Mouse (Mus musculus): Measurements from ENCODE around the gene Kbtbd12. TPM values are rescaled to one million over a fixed set of nuclear protein-coding genes. Genes with fewer than 3 reads are reported as not detected.
A peak's percentile ranks its signal among the peaks of the same experiment; 100 is the strongest.

The Kbtbd12 gene
- polyA plus RNA-seq, 1 experiment from 2014 or later: 0.21 TPM

DNA sequence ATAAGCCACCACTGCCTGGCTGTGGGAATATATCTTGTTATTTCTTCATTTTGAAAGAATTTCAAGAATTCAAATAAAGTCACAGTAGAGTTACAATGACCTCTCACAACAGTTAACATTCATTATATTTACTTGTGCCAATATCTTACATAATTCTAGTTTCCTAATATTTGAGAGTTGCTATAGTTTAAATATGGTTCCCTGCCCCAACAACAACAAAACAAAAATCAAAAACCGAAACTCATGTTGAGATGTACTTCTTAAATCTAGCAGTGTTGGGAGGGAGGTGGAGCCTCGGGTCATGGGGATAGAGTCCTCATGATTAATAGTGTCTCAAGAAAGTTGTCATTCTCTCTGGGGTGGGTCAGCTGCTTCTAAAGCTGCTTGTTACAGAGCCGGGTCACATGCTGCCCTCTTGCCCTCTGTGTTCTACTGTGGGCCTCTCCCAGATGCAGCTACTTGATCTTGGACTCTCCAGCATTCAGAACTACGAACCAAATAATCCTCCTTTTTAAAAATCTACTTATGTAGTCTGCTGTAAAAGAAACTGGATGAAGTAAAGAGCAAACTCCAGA, 3.7 kb upstream of the Kbtbd12 start:
- Histone ChIP-seq H3K27me3 (no peaks in the 10 kb centered on the region), H3K9me3 (peaks cover 10% of the 10 kb centered on the region; the same call in 1 of the 2 replicates), H3K27ac (no peak overlapping the region), H3K9ac (no peak overlapping the region), H3K4me1 (peaks cover 11% of the 10 kb centered on the region; the same call in 1 of the 2 replicates), H3K4me3 (no peak overlapping the region), H3K4me2 (no peak overlapping the region), H3K36me3 (no peaks in the 10 kb centered on the region)
- 69% methylated on average over 4 of the region's 4 CpGs for WGBS
- no peak for ATAC-seq (ENCODE audit: insufficient number of reproducible peaks, insufficient read depth, low FRiP score, low TSS enrichment, low read depth)

GRCm38 (mm10) chr6:88640331-88640730, 2.6 kb upstream of the Kbtbd12 start:
- Histone ChIP-seq H3K27me3 (no peaks in the 10 kb centered on the region), H3K36me3 (no peaks in the 10 kb centered on the region), H3K4me2 (peak overlapping the region; percentile 32), H3K9me3 (peaks cover 10% of the 10 kb centered on the region; the same call in 1 of the 2 replicates), H3K9ac (no peak overlapping the region), H3K27ac (no peak overlapping the region), H3K4me3 (no peak overlapping the region), H3K4me1 (peaks cover 11% of the 10 kb centered on the region; the same call in 1 of the 2 replicates)
- 38% methylated on average over 3 of the region's 3 CpGs for whole genome bisulfite sequencing
- ATAC-seq (ENCODE audit: insufficient number of reproducible peaks, insufficient read depth, low FRiP score, low TSS enrichment, low read depth): no peak

- Histone ChIP-seq H3K4me3 (no peak overlapping the region), H3K9ac (no peak overlapping the region), H3K36me3 (no peaks in the 10 kb centered on the region), H3K27ac (no peak overlapping the region), H3K9me3 (peaks cover 10% of the 10 kb centered on the region; the same call in 1 of the 2 replicates), H3K4me2 (peak overlapping the region; percentile 32), H3K4me1 (peaks cover 11% of the 10 kb centered on the region; the same call in 1 of the 2 replicates), H3K27me3 (no peaks in the 10 kb centered on the region)
- no peak for ATAC-seq (ENCODE audit: insufficient number of reproducible peaks, insufficient read depth, low FRiP score, low TSS enrichment, low read depth)
- 2% methylated on average over 9 of the region's 9 CpGs for WGBS
These were observed 2.2 kb upstream of the Kbtbd12 start for GRCm38 (mm10) chr6:88639921-88640320.

DNA sequence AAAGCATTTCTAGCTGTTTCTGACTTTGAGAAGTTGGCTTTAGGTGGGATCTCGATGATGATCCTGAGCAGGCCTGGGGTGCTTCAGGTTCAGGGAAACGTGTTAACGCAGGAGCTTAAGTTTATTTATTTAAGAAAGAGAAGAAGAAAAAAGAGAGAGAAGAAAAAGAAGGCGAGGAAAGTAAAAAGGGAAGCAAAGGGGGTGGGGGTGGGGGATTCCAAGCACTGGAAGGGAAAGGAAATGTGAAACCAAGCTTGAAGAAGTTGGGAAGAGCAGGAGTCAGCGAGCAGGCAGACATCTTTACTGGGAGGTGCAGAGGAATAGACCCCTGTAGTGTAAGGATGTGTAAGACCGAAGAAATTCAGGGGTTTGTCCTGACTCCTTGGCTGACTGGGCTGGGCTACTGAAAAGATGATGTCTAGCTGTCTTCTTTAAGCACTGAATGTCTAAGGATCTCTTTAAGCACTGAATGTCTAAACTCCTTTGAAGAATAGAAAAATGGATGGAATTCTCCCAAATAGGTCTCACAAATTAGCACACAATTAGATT, 1.7 kb upstream of the Kbtbd12 start:
- Histone ChIP-seq H3K27me3 (no peaks in the 10 kb centered on the region), H3K36me3 (no peaks in the 10 kb centered on the region), H3K9me3 (peaks cover 10% of the 10 kb centered on the region; the same call in 1 of the 2 replicates), H3K27ac (no peak overlapping the region), H3K4me2 (peak overlapping the region; percentile 32; the same call in 1 of the 2 replicates), H3K4me3 (no peak overlapping the region), H3K4me1 (peaks cover 11% of the 10 kb centered on the region; the same call in 1 of the 2 replicates), H3K9ac (no peak overlapping the region)
- 27% methylated on average over 6 of the region's 6 CpGs for WGBS
- ATAC-seq (ENCODE audit: insufficient number of reproducible peaks, insufficient read depth, low FRiP score, low TSS enrichment, low read depth): no peak

- WGBS: 34% methylated on average over 1 of the region's 1 CpGs
- no peak overlapping the region for H3K27ac ChIP-seq
- H3K36me3 ChIP-seq: no peaks in the 10 kb centered on the region
- H3K4me3 ChIP-seq: no peak overlapping the region
- no peak overlapping the region for H3K4me2 ChIP-seq
- peaks cover 10% of the 10 kb centered on the region; the same call in 1 of the 2 replicates for H3K9me3 ChIP-seq
- no peak overlapping the region for H3K9ac ChIP-seq
- H3K4me1 ChIP-seq: peaks cover 11% of the 10 kb centered on the region; the same call in 1 of the 2 replicates
- H3K27me3 ChIP-seq: no peaks in the 10 kb centered on the region
- no peak for ATAC-seq (ENCODE audit: insufficient number of reproducible peaks, insufficient read depth, low FRiP score, low TSS enrichment, low read depth)
These were observed 1.2 kb upstream of the Kbtbd12 start for GRCm38 (mm10) chr6:88638917-88639316.

DNA sequence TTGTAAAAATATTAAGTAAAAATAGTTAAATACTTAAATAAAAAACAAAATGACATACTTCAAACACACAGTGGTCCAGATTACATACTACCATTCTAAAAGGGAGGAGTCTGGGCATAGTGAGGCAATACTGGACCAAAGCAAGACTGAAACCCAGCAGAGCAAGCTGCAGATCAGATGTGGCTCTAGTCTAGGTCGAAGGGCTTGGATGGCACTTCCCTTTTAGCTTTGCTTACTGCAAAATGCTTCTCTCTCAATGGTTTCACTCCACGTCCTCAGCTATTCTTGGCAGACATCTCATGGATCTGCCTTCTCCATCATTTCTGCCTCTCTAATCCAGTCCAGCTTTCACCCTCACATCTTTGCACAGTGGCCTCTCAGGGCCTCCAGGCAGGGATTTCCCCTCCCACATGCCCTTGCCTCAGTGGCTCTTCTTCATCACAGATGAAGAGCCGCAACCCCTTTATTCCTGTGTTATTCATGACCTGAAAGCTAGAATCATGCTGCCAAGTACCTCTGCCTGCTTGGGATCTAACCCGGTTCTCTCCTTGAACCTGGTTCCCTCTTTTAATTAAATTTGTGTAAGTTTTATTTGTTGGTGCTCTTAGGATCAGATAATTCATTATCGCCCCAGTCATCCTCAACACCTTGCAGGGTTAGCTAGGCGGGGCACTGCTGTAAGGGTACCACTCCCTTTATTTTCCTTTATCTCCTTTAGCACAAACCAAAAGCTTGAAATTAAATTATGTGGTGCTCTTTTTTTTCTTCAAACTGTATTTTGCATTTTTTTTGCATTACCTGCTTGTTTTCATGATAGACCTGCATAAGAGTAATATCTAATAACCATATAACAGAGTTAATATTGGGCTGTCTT, 1.6 kb downstream of the Kbtbd12 start:
- no peak overlapping the region for H3K27ac ChIP-seq
- no peak overlapping the region for H3K4me3 ChIP-seq
- 90% methylated on average over 6 of the region's 6 CpGs for WGBS
- peaks cover 11% of the 10 kb centered on the region; the same call in 1 of the 2 replicates for H3K4me1 ChIP-seq
- H3K36me3 ChIP-seq: no peaks in the 10 kb centered on the region
- H3K9ac ChIP-seq: no peak overlapping the region
- H3K9me3 ChIP-seq: peaks cover 10% of the 10 kb centered on the region; the same call in 1 of the 2 replicates
- H3K4me2 ChIP-seq: no peak overlapping the region
- ATAC-seq (ENCODE audit: insufficient number of reproducible peaks, insufficient read depth, low FRiP score, low TSS enrichment, low read depth): no peak
- H3K27me3 ChIP-seq: no peaks in the 10 kb centered on the region

DNA sequence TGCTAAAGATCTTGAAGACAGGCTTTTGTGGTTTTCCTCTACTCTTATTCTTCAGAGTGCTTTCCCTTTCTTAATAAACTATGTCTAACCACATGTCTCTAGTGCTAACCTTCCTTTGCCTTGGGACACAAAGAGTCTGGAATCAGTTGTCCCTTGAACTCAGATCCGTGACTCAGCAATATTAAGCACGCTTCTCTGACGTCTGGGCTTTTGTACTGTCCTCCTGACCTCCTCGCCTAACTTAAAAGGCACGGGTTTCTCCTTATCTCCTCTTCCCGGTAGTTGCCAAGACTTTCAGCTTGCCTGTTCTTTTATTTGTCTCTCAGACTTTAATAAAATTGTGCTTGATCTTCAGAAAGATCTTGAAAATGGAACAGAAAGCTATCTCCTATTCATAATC, 6.5 kb downstream of the Kbtbd12 start:
- H3K4me2 ChIP-seq: no peak overlapping the region
- no peak overlapping the region for H3K27ac ChIP-seq
- no peaks in the 10 kb centered on the region for H3K27me3 ChIP-seq
- H3K9me3 ChIP-seq: no peaks in the 10 kb centered on the region
- ATAC-seq (ENCODE audit: insufficient number of reproducible peaks, insufficient read depth, low FRiP score, low TSS enrichment, low read depth): no peak
- no peak overlapping the region for H3K9ac ChIP-seq
- H3K4me3 ChIP-seq: no peak overlapping the region
- peaks cover 12% of the 10 kb centered on the region for H3K4me1 ChIP-seq
- H3K36me3 ChIP-seq: no peaks in the 10 kb centered on the region
- 65% methylated on average over 6 of the region's 6 CpGs for WGBS

DNA sequence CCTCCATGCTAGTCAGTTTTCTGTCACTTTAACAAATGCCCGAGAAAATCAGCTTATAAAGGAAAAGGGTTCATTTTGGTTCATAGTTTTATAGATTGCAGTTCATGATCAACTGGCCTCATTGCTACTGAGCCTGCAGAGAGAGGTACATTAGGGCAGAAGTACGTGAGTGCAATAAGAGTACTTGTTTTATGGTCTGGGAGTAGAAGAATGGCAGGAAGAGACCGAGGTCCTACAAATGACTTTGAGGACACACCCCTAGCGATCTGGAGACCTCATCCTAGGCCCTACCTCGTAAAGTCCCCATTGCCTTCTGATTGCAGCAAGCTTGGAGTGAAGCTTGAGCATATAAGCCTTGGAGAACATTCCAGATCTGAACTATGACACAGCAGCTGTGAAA, 7.2 kb downstream of the Kbtbd12 start:
- Histone ChIP-seq H3K9me3 (no peaks in the 10 kb centered on the region), H3K4me1 (peaks cover 12% of the 10 kb centered on the region), H3K4me2 (no peak overlapping the region), H3K36me3 (no peaks in the 10 kb centered on the region), H3K4me3 (no peak overlapping the region), H3K9ac (no peak overlapping the region), H3K27ac (no peak overlapping the region), H3K27me3 (no peaks in the 10 kb centered on the region)
- 79% methylated on average over 5 of the region's 5 CpGs for WGBS
- no peak for ATAC-seq (ENCODE audit: insufficient number of reproducible peaks, insufficient read depth, low FRiP score, low TSS enrichment, low read depth)

GRCm38 (mm10) chr6:88629821-88630220, 7.9 kb downstream of the Kbtbd12 start:
- Histone ChIP-seq H3K4me1 (peaks cover 12% of the 10 kb centered on the region), H3K27ac (no peak overlapping the region), H3K9me3 (no peaks in the 10 kb centered on the region), H3K9ac (no peak overlapping the region), H3K27me3 (no peaks in the 10 kb centered on the region), H3K4me2 (no peak overlapping the region), H3K4me3 (no peak overlapping the region), H3K36me3 (no peaks in the 10 kb centered on the region)
- ATAC-seq (ENCODE audit: insufficient number of reproducible peaks, insufficient read depth, low FRiP score, low TSS enrichment, low read depth): no peak
- WGBS: 92% methylated on average over 2 of the region's 2 CpGs

DNA sequence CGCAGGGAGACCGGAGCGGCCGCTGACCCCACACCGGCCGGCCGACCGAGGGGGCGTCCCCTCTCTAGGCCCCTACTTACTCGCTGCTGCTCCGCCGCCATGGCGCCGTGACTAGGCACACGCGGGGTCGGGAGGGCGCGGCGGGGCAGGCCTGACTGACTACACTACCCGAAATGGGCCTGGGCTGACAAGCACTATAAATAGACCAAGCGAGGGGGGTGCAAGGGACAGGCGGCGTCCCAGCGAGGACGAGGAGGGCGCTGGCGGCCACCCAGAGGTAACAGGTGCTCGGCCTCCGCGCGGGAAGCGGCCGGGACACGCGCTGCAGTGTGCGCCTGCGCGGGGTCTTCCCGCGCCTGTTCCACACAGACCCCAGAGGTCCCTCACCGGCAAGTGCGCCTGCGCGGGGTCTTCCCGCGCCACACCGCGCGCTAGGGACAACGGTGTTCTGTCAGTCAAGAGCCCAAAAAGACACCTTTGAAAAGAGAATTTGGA, 10.4 kb downstream of the Kbtbd12 start:
- H3K4me2 ChIP-seq: peak overlapping the region; percentile 94
- H3K9me3 ChIP-seq: no peaks in the 10 kb centered on the region
- H3K27me3 ChIP-seq: no peaks in the 10 kb centered on the region
- H3K36me3 ChIP-seq: no peaks in the 10 kb centered on the region
- WGBS: under 1% methylated on average over 51 of the region's 51 CpGs
- peak overlapping the region; percentile 59 for H3K9ac ChIP-seq
- ATAC-seq (ENCODE audit: insufficient number of reproducible peaks, insufficient read depth, low FRiP score, low TSS enrichment, low read depth): peak; percentile 81
- no peak overlapping the region for H3K27ac ChIP-seq
- peaks cover 12% of the 10 kb centered on the region for H3K4me1 ChIP-seq
- peak overlapping the region; percentile 49 for H3K4me3 ChIP-seq

GRCm38 (mm10) chr6:88626912-88627311, 10.8 kb downstream of the Kbtbd12 start:
- Histone ChIP-seq H3K4me2 (peak overlapping the region; percentile 94), H3K36me3 (no peaks in the 10 kb centered on the region), H3K4me1 (peaks cover 12% of the 10 kb centered on the region), H3K9ac (peak overlapping the region; percentile 59), H3K27ac (no peak overlapping the region), H3K9me3 (no peaks in the 10 kb centered on the region), H3K27me3 (no peaks in the 10 kb centered on the region), H3K4me3 (peak overlapping the region; percentile 49)
- 16% methylated on average over 11 of the region's 11 CpGs for WGBS
- no peak for ATAC-seq (ENCODE audit: insufficient number of reproducible peaks, insufficient read depth, low FRiP score, low TSS enrichment, low read depth)
